8 mouse cellular contexts compared by ENCODE assay signal in genomic region chr17:34398711-34399393, GRCm38 (mm10). TPM values are rescaled to one million over a fixed set of nuclear protein-coding genes. Genes with fewer than 3 reads are reported as not detected.
DNase-seq lines count a peak whose midpoint lies in the region; ATAC-seq lines count a peak whose summit lies in the region.

BC051142 (plus strand) TSS chr17:34398820.

- peak; percentile 90 for DNase-seq in ZHBTc4 (ENCODE audit: low read depth, low spot score)
- peak; percentile 54 to 83 for DNase-seq in cerebellum, postnatal 4 days (ENCODE audit: low spot score in 2 of 2)
- DNase-seq in gastrocnemius, postnatal 10 days, result peak; percentile 52
- DNase-seq in induced T-regulatory cell, adult 2 months (ENCODE audit: low read depth), result peak; percentile 83
- DNase-seq in left cerebral cortex, adult 8-10 months (ENCODE audit: low spot score in 2 of 2), result peak; percentile 75 to 82
- peak; percentile 86 to 90 for DNase-seq in right cerebral cortex, adult 2 months (ENCODE audit: low spot score in 2 of 2)
- peak; percentile 54 for DNase-seq in urinary bladder, postnatal 25 days (ENCODE audit: low spot score)

- peak; percentile 85 for ATAC-seq in megakaryocyte, adult 5-6 weeks (ENCODE audit: poor library complexity, severe bottlenecking)

RNA-seq across cellular contexts. Expression of gene BC051142, which starts in this region (rescaled TPM):
- under 1 TPM; 0.36 to 0.42 TPM for total RNA-seq in gastrocnemius, postnatal 10 days (2021)
- 1 to 10 TPM; 3.3 to 5.1 (median 4.3) TPM for total RNA-seq in left cerebral cortex, adult 8-10 months (2022)
- not detected in 2 replicates for total RNA-seq in megakaryocyte, adult 5-6 weeks (2015)
- total RNA-seq in megakaryocyte, adult 5-6 weeks (2017), result 0.29 and 3.8 TPM in 2 replicates

Comparison
In these comparisons a context has a peak if more than half of its experiments do, and no peak if none do; other contexts are left out.
1. Peak in every context shown above with its lines: DNase-seq and ATAC-seq.
2. Peak in DNase-seq in gastrocnemius, postnatal 10 days; RNA of the gene not detected or under 1 TPM.